Mouse (Mus musculus): ENCODE measurements around the gene B4galt5.

The B4galt5 gene

GRCm38 (mm10) chr2:167363272-167364045 is 14.5 kb upstream of the B4galt5 start:
- DNase-seq (ENCODE audit: low read depth, low spot score): no peak

- no peak for DNase-seq (ENCODE audit: low read depth, low spot score)
These were observed 9.5 kb upstream of the B4galt5 start for GRCm38 (mm10) chr2:167358499-167358898.

GRCm38 (mm10) chr2:167356885-167357284 is 7.9 kb upstream of the B4galt5 start:
- DNase-seq (ENCODE audit: low read depth, low spot score): no peak

GRCm38 (mm10) chr2:167354611-167355165 is 5.7 kb upstream of the B4galt5 start:
- no peak for DNase-seq (ENCODE audit: low read depth, low spot score)

- no peak for DNase-seq (ENCODE audit: low read depth, low spot score)
These were observed 5.1 kb upstream of the B4galt5 start for GRCm38 (mm10) chr2:167354046-167354445.

- DNase-seq (ENCODE audit: low read depth, low spot score): no peak
These were observed 3.5 kb upstream of the B4galt5 start for GRCm38 (mm10) chr2:167352496-167352895.

GRCm38 (mm10) chr2:167351371-167351951 is 2.5 kb upstream of the B4galt5 start:
- no peak for DNase-seq (ENCODE audit: low read depth, low spot score)

GRCm38 (mm10) chr2:167350126-167350650 is 1.2 kb upstream of the B4galt5 start:
- no peak for DNase-seq (ENCODE audit: low read depth, low spot score)

- peak; percentile 87 for DNase-seq (ENCODE audit: low read depth, low spot score)
These were observed 427 bp upstream of the B4galt5 start for GRCm38 (mm10) chr2:167349283-167349936.

GRCm38 (mm10) chr2:167347991-167348375 is 1.0 kb downstream of the B4galt5 start:
- DNase-seq (ENCODE audit: low read depth, low spot score): no peak

GRCm38 (mm10) chr2:167347361-167347760 is 1.6 kb downstream of the B4galt5 start:
- DNase-seq (ENCODE audit: low read depth, low spot score): no peak

GRCm38 (mm10) chr2:167345508-167346164 is 3.3 kb downstream of the B4galt5 start:
- no peak for DNase-seq (ENCODE audit: low read depth, low spot score)

- no peak for DNase-seq (ENCODE audit: low read depth, low spot score)
These were observed 4.0 kb downstream of the B4galt5 start for GRCm38 (mm10) chr2:167344871-167345507.

GRCm38 (mm10) chr2:167343369-167344140 is 5.4 kb downstream of the B4galt5 start:
- no peak for DNase-seq (ENCODE audit: low read depth, low spot score)

- no peak for DNase-seq (ENCODE audit: low read depth, low spot score)
These were observed 6.1 kb downstream of the B4galt5 start for GRCm38 (mm10) chr2:167342876-167343275.

- DNase-seq (ENCODE audit: low read depth, low spot score): no peak
These were observed 11.4 kb downstream of the B4galt5 start for GRCm38 (mm10) chr2:167337580-167337979.

GRCm38 (mm10) chr2:167337214-167337512 is 11.8 kb downstream of the B4galt5 start:
- DNase-seq (ENCODE audit: low read depth, low spot score): no peak

- DNase-seq (ENCODE audit: low read depth, low spot score): no peak
These were observed 12.4 kb downstream of the B4galt5 start for GRCm38 (mm10) chr2:167336384-167337213.

GRCm38 (mm10) chr2:167335066-167335465 is 13.9 kb downstream of the B4galt5 start:
- DNase-seq (ENCODE audit: low read depth, low spot score): no peak

- no peak for DNase-seq (ENCODE audit: low read depth, low spot score)
These were observed 14.7 kb downstream of the B4galt5 start for GRCm38 (mm10) chr2:167334312-167334711.
